Mouse (Mus musculus): ENCODE measurements around the gene 4930412O13Rik. TPM values are rescaled to one million over a fixed set of nuclear protein-coding genes. Genes with fewer than 3 reads are reported as not detected.

Gene 4930412O13Rik
- 1.0 TPM in 1 of 2 replicates, not detected in the other for polyA plus RNA-seq (2015; fragmentation: Nextera tagmentation; extraction: Ambion mirVana)

DNA sequence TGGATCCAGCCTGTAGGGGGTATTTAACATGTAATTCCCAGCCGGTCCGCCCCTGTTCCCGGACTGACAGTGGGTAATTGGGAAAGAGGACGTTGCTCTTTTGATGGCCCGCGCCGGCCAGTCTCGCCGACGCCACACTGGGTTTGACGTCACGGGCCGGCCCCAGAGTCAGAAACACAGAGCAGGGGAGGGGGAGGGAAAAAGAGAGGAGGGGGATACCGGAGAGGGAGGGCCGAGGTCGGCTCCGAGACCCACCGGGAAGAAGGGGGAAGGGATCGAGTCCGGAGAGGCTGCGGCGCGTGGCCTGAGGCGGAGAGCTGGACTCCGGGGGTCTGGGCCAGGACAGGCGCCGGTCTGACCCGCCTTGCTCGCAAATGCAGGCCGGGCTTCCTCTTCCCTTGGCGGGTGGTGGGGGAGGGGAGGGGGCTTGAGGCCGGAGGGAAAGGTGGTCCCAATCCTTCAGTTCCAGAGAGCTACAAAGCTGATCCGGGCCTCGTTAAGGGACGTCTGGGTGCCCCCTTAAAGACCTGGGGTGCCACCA, at the start of gene 4930412O13Rik:
Gene 4930412O13Rik, plus strand, starts transcription at position 202 of the 541 bp plus-strand sequence.
- peak within 1 kb of the TSS; percentile 64 for H3K9ac ChIP-seq
- H3K4me3 ChIP-seq = peak within 1 kb of the TSS; percentile 54
- WGBS = 0% methylated on average over 35 of the region's 35 CpGs
- no peaks in the 10 kb centered on the region for H3K36me3 ChIP-seq
- no peaks in the 10 kb centered on the region for H3K9me3 ChIP-seq
- H3K27ac ChIP-seq = peak within 1 kb of the TSS; percentile 81
- ATAC-seq (ENCODE audit: insufficient number of reproducible peaks, insufficient read depth, low FRiP score, low TSS enrichment, low read depth) = no peak
- peak within 1 kb of the TSS; percentile 90 for H3K4me2 ChIP-seq
- peaks cover 52% of the 10 kb centered on the region for H3K4me1 ChIP-seq
- peaks cover 93% of the 10 kb centered on the region for H3K27me3 ChIP-seq

GRCm38 (mm10) chr2:9833712-9834111, 47.3 kb upstream of the 4930412O13Rik start:
- Histone ChIP-seq H3K9ac (no peak overlapping the region), H3K27ac (no peak overlapping the region), H3K36me3 (no peaks in the 10 kb centered on the region), H3K9me3 (no peaks in the 10 kb centered on the region), H3K4me3 (no peak overlapping the region), H3K4me1 (no peaks in the 10 kb centered on the region), H3K27me3 (no peaks in the 10 kb centered on the region), H3K4me2 (no peak overlapping the region)
- ATAC-seq (ENCODE audit: insufficient number of reproducible peaks, insufficient read depth, low FRiP score, low TSS enrichment, low read depth) = no peak
- 81% methylated on average over 7 of the region's 7 CpGs for WGBS

- H3K36me3 ChIP-seq = no peaks in the 10 kb centered on the region
- no peak for ATAC-seq (ENCODE audit: insufficient number of reproducible peaks, insufficient read depth, low FRiP score, low TSS enrichment, low read depth)
- no peak overlapping the region for H3K4me2 ChIP-seq
- no peaks in the 10 kb centered on the region for H3K27me3 ChIP-seq
- H3K9me3 ChIP-seq = no peaks in the 10 kb centered on the region
- WGBS = 27% methylated on average over 7 of the region's 7 CpGs
- no peak overlapping the region for H3K9ac ChIP-seq
- H3K4me1 ChIP-seq = no peaks in the 10 kb centered on the region
- no peak overlapping the region for H3K27ac ChIP-seq
- H3K4me3 ChIP-seq = no peak overlapping the region
These were observed 45.9 kb upstream of the 4930412O13Rik start for GRCm38 (mm10) chr2:9835195-9835594.

GRCm38 (mm10) chr2:9852851-9853576, 28.0 kb upstream of the 4930412O13Rik start:
- H3K4me3 ChIP-seq = no peak overlapping the region
- no peaks in the 10 kb centered on the region for H3K36me3 ChIP-seq
- 0 out of 2 replicates have a peak, but pooled peaks have one; percentile 32 for ATAC-seq (ENCODE audit: insufficient number of reproducible peaks, insufficient read depth, low FRiP score, low TSS enrichment, low read depth)
- H3K27me3 ChIP-seq = no peaks in the 10 kb centered on the region
- H3K4me2 ChIP-seq = no peak overlapping the region
- H3K27ac ChIP-seq = no peak overlapping the region
- WGBS = 61% methylated on average over 13 of the region's 13 CpGs
- no peak overlapping the region for H3K9ac ChIP-seq
- no peaks in the 10 kb centered on the region for H3K9me3 ChIP-seq
- H3K4me1 ChIP-seq = no peaks in the 10 kb centered on the region

GRCm38 (mm10) chr2:9855861-9856260, 25.2 kb upstream of the 4930412O13Rik start:
- Histone ChIP-seq H3K9ac (no peak overlapping the region), H3K36me3 (no peaks in the 10 kb centered on the region), H3K27ac (no peak overlapping the region), H3K27me3 (no peaks in the 10 kb centered on the region), H3K4me3 (no peak overlapping the region), H3K4me1 (no peaks in the 10 kb centered on the region), H3K9me3 (no peaks in the 10 kb centered on the region), H3K4me2 (no peak overlapping the region)
- no peak for ATAC-seq (ENCODE audit: insufficient number of reproducible peaks, insufficient read depth, low FRiP score, low TSS enrichment, low read depth)
- 44% methylated on average over 4 of the region's 4 CpGs for WGBS

DNA sequence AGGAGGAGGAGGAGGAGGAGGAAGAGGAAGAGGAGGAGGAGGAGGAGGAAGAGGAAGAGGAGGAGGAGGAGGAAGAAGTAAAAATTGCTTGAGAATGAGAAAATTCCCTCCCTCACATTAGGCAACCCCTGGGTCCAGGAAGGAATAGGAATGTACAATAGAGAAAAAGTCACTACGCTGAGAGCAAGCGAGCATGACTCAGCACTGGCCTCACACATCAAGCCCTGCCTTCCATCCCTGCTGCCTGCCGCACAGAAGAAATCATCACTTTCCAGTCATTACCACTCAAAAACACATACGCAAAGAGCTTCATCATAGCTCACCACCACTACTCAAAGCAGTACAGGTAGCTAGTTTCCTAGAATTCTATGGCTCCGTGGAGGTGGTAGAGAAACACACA, 20.4 kb upstream of the 4930412O13Rik start:
- ATAC-seq (ENCODE audit: insufficient number of reproducible peaks, insufficient read depth, low FRiP score, low TSS enrichment, low read depth) = no peak
- Histone ChIP-seq H3K27ac (no peak overlapping the region), H3K36me3 (peaks cover 5% of the 10 kb centered on the region), H3K9ac (no peak overlapping the region), H3K27me3 (no peaks in the 10 kb centered on the region), H3K9me3 (no peaks in the 10 kb centered on the region), H3K4me2 (no peak overlapping the region), H3K4me1 (no peaks in the 10 kb centered on the region), H3K4me3 (no peak overlapping the region)
- WGBS = 80% methylated on average over 5 of the region's 5 CpGs

GRCm38 (mm10) chr2:9867092-9867825, 13.8 kb upstream of the 4930412O13Rik start:
- Histone ChIP-seq H3K27me3 (peaks cover 15% of the 10 kb centered on the region), H3K36me3 (peaks cover 8% of the 10 kb centered on the region), H3K9ac (no peak overlapping the region), H3K4me2 (no peak overlapping the region), H3K9me3 (no peaks in the 10 kb centered on the region), H3K27ac (no peak overlapping the region), H3K4me3 (no peak overlapping the region), H3K4me1 (peaks cover 14% of the 10 kb centered on the region)
- no peak for ATAC-seq (ENCODE audit: insufficient number of reproducible peaks, insufficient read depth, low FRiP score, low TSS enrichment, low read depth)
- WGBS = 80% methylated on average over 12 of the region's 12 CpGs

DNA sequence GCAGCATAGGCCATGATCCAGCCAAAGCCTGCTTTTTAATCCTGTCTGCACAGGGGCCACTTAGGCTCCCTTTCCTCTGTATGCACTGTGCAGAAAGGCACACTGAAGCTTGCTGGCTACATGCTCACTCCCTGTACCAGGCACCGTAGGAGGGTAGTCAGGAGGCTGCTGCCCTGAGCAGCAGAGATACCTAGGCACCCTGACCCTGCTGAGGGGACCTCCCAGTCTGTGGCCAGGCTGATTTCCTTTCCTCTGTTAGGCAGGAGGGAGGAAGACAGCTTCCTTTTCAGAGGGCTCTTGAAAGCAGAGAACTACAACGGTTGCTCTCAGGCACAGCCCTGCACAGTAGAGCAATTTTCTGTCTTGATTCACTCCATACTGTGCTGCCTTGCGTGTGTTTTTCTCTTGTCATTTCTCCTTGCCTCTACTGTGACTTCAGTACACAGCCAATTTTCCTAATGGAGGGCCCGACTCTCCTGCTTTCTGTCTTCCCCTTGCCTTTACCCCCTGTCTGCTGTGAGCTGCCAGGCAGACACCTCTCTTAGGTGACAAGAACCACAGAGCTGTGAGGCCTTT, 9.8 kb upstream of the 4930412O13Rik start:
- Histone ChIP-seq H3K36me3 (peaks cover 7% of the 10 kb centered on the region), H3K4me3 (peak overlapping the region; percentile 54; the same call in 1 of the 2 replicates), H3K4me1 (peaks cover 32% of the 10 kb centered on the region), H3K9me3 (no peaks in the 10 kb centered on the region), H3K27ac (no peak overlapping the region), H3K9ac (peak overlapping the region; percentile 67), H3K4me2 (peak overlapping the region; percentile 90), H3K27me3 (peaks cover 55% of the 10 kb centered on the region)
- ATAC-seq (ENCODE audit: insufficient number of reproducible peaks, insufficient read depth, low FRiP score, low TSS enrichment, low read depth) = no peak
- 19% methylated on average over 4 of the region's 4 CpGs for WGBS

GRCm38 (mm10) chr2:9871798-9872197, 9.3 kb upstream of the 4930412O13Rik start:
- peak overlapping the region; percentile 67 for H3K9ac ChIP-seq
- H3K4me3 ChIP-seq = peak overlapping the region; percentile 54
- no peak for ATAC-seq (ENCODE audit: insufficient number of reproducible peaks, insufficient read depth, low FRiP score, low TSS enrichment, low read depth)
- WGBS = 32% methylated on average over 6 of the region's 6 CpGs
- H3K4me2 ChIP-seq = peak overlapping the region; percentile 90
- peaks cover 36% of the 10 kb centered on the region for H3K4me1 ChIP-seq
- H3K9me3 ChIP-seq = no peaks in the 10 kb centered on the region
- no peak overlapping the region; the same call in 1 of the 2 replicates for H3K27ac ChIP-seq
- peaks cover 7% of the 10 kb centered on the region for H3K36me3 ChIP-seq
- H3K27me3 ChIP-seq = peaks cover 60% of the 10 kb centered on the region

DNA sequence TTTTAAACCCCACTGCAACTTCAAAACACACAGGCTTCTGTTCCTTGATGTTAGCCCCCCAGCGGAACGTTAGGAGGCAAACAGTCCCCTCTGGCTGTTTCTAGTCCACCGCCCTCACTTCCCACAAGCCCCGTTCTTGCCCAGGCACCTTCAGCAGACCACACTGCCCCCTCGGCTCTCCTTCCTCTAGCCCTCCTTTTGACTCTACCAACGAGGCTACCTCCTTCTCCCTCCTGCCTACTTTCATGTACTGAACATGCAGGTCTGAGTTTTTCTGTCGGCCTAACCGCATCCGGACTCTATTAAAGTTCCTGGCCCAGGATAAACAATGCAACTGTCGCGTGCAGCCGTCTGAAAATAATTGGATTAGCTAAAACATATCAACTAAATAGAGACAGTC, 8.4 kb upstream of the 4930412O13Rik start:
- peak overlapping the region; percentile 90 for H3K4me2 ChIP-seq

GRCm38 (mm10) chr2:9873757-9874156, 7.3 kb upstream of the 4930412O13Rik start:
- Histone ChIP-seq H3K9ac (peak overlapping the region; percentile 64; the same call in 1 of the 2 replicates), H3K36me3 (peaks cover 7% of the 10 kb centered on the region), H3K4me3 (peak overlapping the region; percentile 54), H3K4me2 (peak overlapping the region; percentile 90), H3K4me1 (peaks cover 44% of the 10 kb centered on the region), H3K9me3 (no peaks in the 10 kb centered on the region), H3K27ac (no peak overlapping the region), H3K27me3 (peaks cover 78% of the 10 kb centered on the region)
- no peak for ATAC-seq (ENCODE audit: insufficient number of reproducible peaks, insufficient read depth, low FRiP score, low TSS enrichment, low read depth)
- WGBS = 37% methylated on average over 2 of the region's 2 CpGs

More for the DNA sequence above, 8.4 kb upstream of the 4930412O13Rik start:
- Histone ChIP-seq H3K27ac (peak overlapping the region; percentile 22; the same call in 1 of the 2 replicates), H3K27me3 (peaks cover 67% of the 10 kb centered on the region), H3K4me3 (peak overlapping the region; percentile 54), H3K4me1 (peaks cover 37% of the 10 kb centered on the region), H3K9ac (peak overlapping the region; percentile 67), H3K9me3 (no peaks in the 10 kb centered on the region), H3K36me3 (peaks cover 7% of the 10 kb centered on the region)
- 3% methylated on average over 12 of the region's 12 CpGs for WGBS
- no peak for ATAC-seq (ENCODE audit: insufficient number of reproducible peaks, insufficient read depth, low FRiP score, low TSS enrichment, low read depth)

Measured in embryonic facial prominence, embryonic 13.5 days (tissue).